Mouse (Mus musculus) midbrain, embryonic 10.5 days (tissue): ENCODE measurements around the gene Slc38a6. TPM values are rescaled to one million over a fixed set of nuclear protein-coding genes. Genes with fewer than 3 reads are reported as not detected.

ENCODE experiments used
- DNase-seq: peaks from one replicate; pipeline ENCODE4 v3.0.0-alpha.2; 2017; ENCODE audit warnings: low spot score
- H3K27ac ChIP-seq: fragments of 300-500 bp; sonication (generic); replicated peaks from 2 replicates; pipeline ENCODE4 v1.5.1; 2016; ENCODE audit warnings: mild to moderate bottlenecking
- H3K27me3 ChIP-seq: fragments of 300-500 bp; sonication (generic); 2 replicates; pipeline ENCODE4 v1.6.1; 2016; ENCODE audit warnings: low read depth, mild to moderate bottlenecking; ENCODE audit not compliant: poor library complexity, severe bottlenecking
- H3K36me3 ChIP-seq: fragments of 300-500 bp; sonication (generic); 2 replicates; pipeline ENCODE4 v1.6.1; 2016; ENCODE audit warnings: mild to moderate bottlenecking, moderate library complexity
- H3K4me1 ChIP-seq: fragments of 300-500 bp; sonication (generic); 2 replicates; pipeline ENCODE4 v1.6.1; 2016
- H3K4me3 ChIP-seq: fragments of 300-500 bp; sonication (generic); 2 replicates; pipeline ENCODE4 v1.5.1; 2016; ENCODE audit warnings: mild to moderate bottlenecking, moderate library complexity
- H3K9me3 ChIP-seq: fragments of 300-500 bp; sonication (generic); replicated peaks from 2 replicates; pipeline ENCODE4 v1.6.1; 2016; ENCODE audit warnings: mild to moderate bottlenecking
- WGBS: fragments of 180-500 bp; shearing (Covaris S2); methylation state at CpG from one replicate; pipeline ENCODE4 v1.1.7; 2016; 5-methylcytosine and 5-hydroxymethylcytosine counted together
- polyA plus RNA-seq: library from polyadenylated mRNA; unstranded; fragments of >200 nt; fragmentation: Nextera tagmentation; extraction: Ambion mirVana; gene quantifications from 2 replicates; pipeline ENCODE4 v1.2.1, GENCODE M21; 2016

The Slc38a6 gene
- polyA plus RNA-seq, 1 experiment from 2014 or later: 9.7 TPM

DNA sequence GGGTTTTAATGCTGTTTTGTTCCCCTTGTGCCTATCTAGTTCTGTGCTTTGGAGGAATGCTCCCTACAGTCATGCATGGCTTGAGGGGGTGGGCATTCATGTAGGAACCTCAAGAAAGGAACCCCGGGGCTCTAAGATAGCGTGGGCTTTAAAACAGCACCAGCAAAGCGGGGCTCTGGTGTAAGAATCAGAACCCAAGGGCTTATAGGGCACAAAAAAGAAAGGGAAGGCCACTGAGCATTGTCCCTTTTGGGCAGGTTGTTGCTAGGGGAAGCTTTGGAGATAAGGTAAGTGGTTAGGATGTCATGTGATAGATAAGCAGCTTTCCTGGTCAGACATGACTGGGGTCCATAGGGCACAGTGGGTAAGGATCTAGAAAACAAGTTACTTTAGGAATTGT is 2.0 kb downstream of the Slc38a6 start:
- H3K27me3 ChIP-seq: no peaks in the 10 kb centered on the region

GRCm38 (mm10) chr12:73294884-73295283 is 8.3 kb downstream of the Slc38a6 start:
- Histone ChIP-seq H3K4me3 (no peak overlapping the region), H3K9me3 (no peaks in the 10 kb centered on the region), H3K27me3 (no peaks in the 10 kb centered on the region), H3K36me3 (peaks cover 17% of the 10 kb centered on the region), H3K27ac (no peak overlapping the region), H3K4me1 (peaks cover 7% of the 10 kb centered on the region; the same call in 1 of the 2 replicates)
- no peak for DNase-seq

More for the DNA sequence above, 2.0 kb downstream of the Slc38a6 start:
- Histone ChIP-seq H3K4me1 (peaks cover 21% of the 10 kb centered on the region), H3K36me3 (peaks cover 26% of the 10 kb centered on the region), H3K9me3 (no peaks in the 10 kb centered on the region), H3K4me3 (no peak overlapping the region), H3K27ac (no peak overlapping the region)
- DNase-seq: no peak
- 96% methylated on average over 3 of the region's 3 CpGs for WGBS

DNA sequence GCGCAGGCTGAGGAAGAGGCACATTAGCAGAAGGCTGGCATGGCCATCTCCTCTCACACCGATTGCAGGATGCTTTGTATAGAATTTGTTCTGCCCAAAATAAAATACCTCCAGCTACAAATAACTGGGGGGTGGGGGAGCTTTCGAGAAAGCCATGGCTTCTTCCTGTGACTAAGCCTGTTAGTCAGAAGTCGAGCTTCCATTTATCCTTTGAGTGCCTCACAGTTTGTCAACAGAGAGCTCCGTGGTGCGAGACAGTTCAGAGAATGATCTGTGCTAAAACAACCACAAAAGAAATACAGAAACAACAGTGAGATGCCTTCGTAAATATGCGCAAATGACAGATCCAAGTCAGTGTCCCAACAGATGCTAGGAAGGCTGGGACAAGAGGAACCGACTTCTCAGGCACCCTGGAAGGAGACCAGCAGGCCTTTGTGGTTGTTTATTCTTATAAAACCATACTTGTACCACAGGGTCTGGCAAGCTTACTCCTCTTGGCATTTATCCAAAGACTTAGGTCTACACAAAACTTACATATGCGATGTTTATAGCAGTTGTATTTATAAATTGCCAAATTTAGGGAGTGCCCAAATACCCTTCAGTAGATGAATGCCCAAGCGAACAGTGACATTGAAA is 9.0 kb downstream of the Slc38a6 start:
- Histone ChIP-seq H3K27ac (no peak overlapping the region), H3K9me3 (no peaks in the 10 kb centered on the region), H3K36me3 (peaks cover 22% of the 10 kb centered on the region), H3K4me1 (peaks cover 7% of the 10 kb centered on the region; the same call in 1 of the 2 replicates), H3K4me3 (no peak overlapping the region), H3K27me3 (no peaks in the 10 kb centered on the region)
- 81% methylated on average over 11 of the region's 11 CpGs for WGBS
- no peak for DNase-seq

DNA sequence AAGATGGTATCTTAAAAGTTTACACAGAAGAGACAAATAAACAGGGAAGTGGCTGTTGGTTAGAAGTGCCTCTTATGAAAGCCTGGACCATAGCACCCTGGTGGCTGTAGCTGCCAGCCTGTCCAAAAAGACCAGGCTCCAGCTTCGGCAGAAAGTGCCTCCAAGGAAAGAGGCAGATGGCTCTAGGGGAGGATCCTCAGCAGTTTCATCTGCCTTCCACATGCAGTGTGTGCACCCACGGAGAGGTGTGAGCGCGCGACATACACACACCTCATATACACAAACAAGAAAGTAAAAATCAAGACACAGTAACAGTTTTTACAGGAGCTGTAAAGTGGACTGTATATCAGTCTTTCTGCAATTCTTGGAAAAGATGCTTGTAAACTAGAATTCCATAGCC is 12.0 kb downstream of the Slc38a6 start:
- Histone ChIP-seq H3K4me3 (no peak overlapping the region), H3K36me3 (peaks cover 19% of the 10 kb centered on the region), H3K27ac (no peak overlapping the region), H3K4me1 (peaks cover 7% of the 10 kb centered on the region; the same call in 1 of the 2 replicates), H3K9me3 (no peaks in the 10 kb centered on the region), H3K27me3 (no peaks in the 10 kb centered on the region)
- 91% methylated on average over 5 of the region's 5 CpGs for WGBS
- no peak for DNase-seq

GRCm38 (mm10) chr12:73300531-73300930 is 14.0 kb downstream of the Slc38a6 start:
- 91% methylated on average over 2 of the region's 2 CpGs for WGBS
- Histone ChIP-seq H3K4me3 (no peak overlapping the region), H3K9me3 (no peaks in the 10 kb centered on the region)

DNA sequence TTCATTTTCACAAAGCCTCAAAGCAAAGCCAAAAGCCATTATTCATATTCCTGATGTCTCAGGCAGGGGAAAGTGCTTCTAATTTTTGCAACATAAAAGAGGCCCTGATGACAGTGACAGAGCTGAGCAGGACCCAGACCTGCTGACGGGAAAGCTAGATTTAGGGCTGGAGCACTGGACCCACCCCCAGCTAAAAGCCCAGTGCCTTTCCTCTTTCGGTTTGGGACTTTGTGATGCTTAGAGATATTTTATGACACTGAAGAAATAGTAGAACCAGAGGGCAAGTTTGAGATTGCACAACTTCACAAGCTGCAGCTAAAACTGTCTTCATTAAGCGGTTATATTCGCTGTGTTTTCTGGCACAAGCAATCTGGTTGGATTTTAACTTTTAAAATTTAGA is 18.1 kb downstream of the Slc38a6 start:
- Histone ChIP-seq H3K4me1 (no peaks in the 10 kb centered on the region), H3K27ac (no peak overlapping the region), H3K9me3 (no peaks in the 10 kb centered on the region), H3K36me3 (peaks cover 13% of the 10 kb centered on the region), H3K4me3 (no peak overlapping the region), H3K27me3 (no peaks in the 10 kb centered on the region)
- DNase-seq: no peak
- 93% methylated on average over 4 of the region's 4 CpGs for WGBS

More at GRCm38 (mm10) chr12:73300531-73300930, 14.0 kb downstream of the Slc38a6 start:
- Histone ChIP-seq H3K27ac (no peak overlapping the region), H3K36me3 (peaks cover 12% of the 10 kb centered on the region), H3K4me1 (peaks cover 2% of the 10 kb centered on the region; the same call in 1 of the 2 replicates), H3K27me3 (no peaks in the 10 kb centered on the region)
- DNase-seq: no peak

DNA sequence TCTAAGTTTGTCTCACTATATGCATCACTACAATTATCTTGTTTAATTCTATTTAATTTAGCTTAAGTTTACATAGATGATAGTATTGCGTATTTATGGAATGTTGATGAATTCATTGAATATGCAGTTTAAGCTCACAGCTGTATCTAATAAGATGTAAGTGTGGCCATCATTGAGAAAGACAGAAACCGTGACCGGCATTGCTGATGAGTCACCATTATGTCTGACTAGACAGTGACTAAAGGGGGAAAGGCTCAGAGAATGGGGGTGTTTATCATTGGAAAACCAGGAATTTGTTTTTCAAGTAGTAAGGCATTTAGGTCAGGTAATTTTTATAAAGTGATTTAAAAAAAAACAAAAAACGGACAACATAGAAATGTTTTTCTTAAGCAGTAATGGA is 21.2 kb downstream of the Slc38a6 start:
- DNase-seq: no peak
- H3K27ac ChIP-seq: no peak overlapping the region
- H3K27me3 ChIP-seq: no peaks in the 10 kb centered on the region
- 93% methylated on average over 4 of the region's 4 CpGs for WGBS
- H3K4me1 ChIP-seq: no peaks in the 10 kb centered on the region
- no peaks in the 10 kb centered on the region for H3K9me3 ChIP-seq
- peaks cover 13% of the 10 kb centered on the region for H3K36me3 ChIP-seq
- H3K4me3 ChIP-seq: no peak overlapping the region

- Histone ChIP-seq H3K36me3 (peaks cover 13% of the 10 kb centered on the region), H3K27ac (no peak overlapping the region), H3K27me3 (no peaks in the 10 kb centered on the region), H3K4me3 (no peak overlapping the region), H3K9me3 (no peaks in the 10 kb centered on the region), H3K4me1 (no peaks in the 10 kb centered on the region)
- WGBS: 88% methylated on average over 2 of the region's 2 CpGs
- DNase-seq: no peak
Measured at GRCm38 (mm10) chr12:73308711-73309110, 22.1 kb downstream of the Slc38a6 start.

- no peak for DNase-seq
- no peaks in the 10 kb centered on the region for H3K9me3 ChIP-seq
- H3K4me3 ChIP-seq: no peak overlapping the region
- 89% methylated on average over 7 of the region's 7 CpGs for WGBS
- H3K27ac ChIP-seq: no peak overlapping the region
- peaks cover 10% of the 10 kb centered on the region for H3K4me1 ChIP-seq
- H3K36me3 ChIP-seq: peaks cover 9% of the 10 kb centered on the region
- H3K27me3 ChIP-seq: no peaks in the 10 kb centered on the region
Measured at GRCm38 (mm10) chr12:73317706-73318686, 31.4 kb downstream of the Slc38a6 start.

DNA sequence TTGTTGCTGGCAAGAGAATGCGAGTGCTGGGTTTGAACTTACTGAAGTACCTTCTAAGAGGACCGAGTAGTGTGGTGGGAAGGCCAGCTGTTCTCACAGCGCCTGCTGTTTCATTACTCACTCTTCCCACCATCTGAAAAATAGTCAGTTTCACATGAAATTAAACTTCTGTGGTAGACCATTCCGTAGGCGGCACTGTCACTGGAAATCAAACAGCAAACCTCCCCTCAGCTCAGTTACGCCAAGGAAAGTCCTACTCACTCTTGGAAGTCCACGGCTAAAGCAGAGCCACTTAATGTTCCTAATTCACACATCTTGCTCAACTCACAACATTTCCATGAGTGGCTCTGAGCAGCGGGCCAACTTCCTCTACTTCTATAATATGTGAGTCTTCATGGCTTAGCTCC is 37.6 kb downstream of the Slc38a6 start:
- H3K27me3 ChIP-seq: no peaks in the 10 kb centered on the region
- no peaks in the 10 kb centered on the region for H3K9me3 ChIP-seq
- no peak overlapping the region for H3K4me3 ChIP-seq
- peaks cover 15% of the 10 kb centered on the region for H3K4me1 ChIP-seq
- WGBS: 96% methylated on average over 8 of the region's 8 CpGs
- DNase-seq: no peak
- H3K27ac ChIP-seq: no peak overlapping the region
- H3K36me3 ChIP-seq: no peaks in the 10 kb centered on the region

- H3K27ac ChIP-seq: no peak overlapping the region
Measured at GRCm38 (mm10) chr12:73324742-73325141, 38.2 kb downstream of the Slc38a6 start.

GRCm38 (mm10) chr12:73325181-73325580 is 38.6 kb downstream of the Slc38a6 start:
- Histone ChIP-seq H3K27ac (no peak overlapping the region), H3K4me1 (peaks cover 15% of the 10 kb centered on the region), H3K36me3 (no peaks in the 10 kb centered on the region), H3K9me3 (no peaks in the 10 kb centered on the region), H3K4me3 (no peak overlapping the region), H3K27me3 (no peaks in the 10 kb centered on the region)
- 81% methylated on average over 2 of the region's 2 CpGs for WGBS
- DNase-seq: no peak

More at GRCm38 (mm10) chr12:73324742-73325141, 38.2 kb downstream of the Slc38a6 start:
- Histone ChIP-seq H3K27me3 (no peaks in the 10 kb centered on the region), H3K9me3 (no peaks in the 10 kb centered on the region), H3K4me1 (peaks cover 15% of the 10 kb centered on the region), H3K36me3 (no peaks in the 10 kb centered on the region), H3K4me3 (no peak overlapping the region)
- WGBS: 86% methylated on average over 1 of the region's 1 CpGs
- DNase-seq: no peak

GRCm38 (mm10) chr12:73325617-73326016 is 39.0 kb downstream of the Slc38a6 start:
- no peaks in the 10 kb centered on the region for H3K9me3 ChIP-seq
- H3K27ac ChIP-seq: no peak overlapping the region
- WGBS: 60% methylated on average over 4 of the region's 4 CpGs
- H3K4me3 ChIP-seq: no peak overlapping the region
- peaks cover 15% of the 10 kb centered on the region for H3K4me1 ChIP-seq
- no peaks in the 10 kb centered on the region for H3K36me3 ChIP-seq
- no peak for DNase-seq
- H3K27me3 ChIP-seq: no peaks in the 10 kb centered on the region
